Mouse (Mus musculus) embryo, embryonic 11.5 days (tissue): ENCODE data around the gene Hif3a.

Experiments
- DNase-seq: peaks from one replicate; pipeline ENCODE4 v3.0.0-alpha.2; 2012; ENCODE audit warnings: low read depth, low spot score

Gene Hif3a

GRCm38 (mm10) chr7:17056601-17057523, 5.4 kb downstream of the Hif3a start:
- DNase-seq = peak; percentile 30

- DNase-seq = peak; percentile 64
Observed at GRCm38 (mm10) chr7:17056081-17056581, 6.1 kb downstream of the Hif3a start.

GRCm38 (mm10) chr7:17055287-17055946, 6.8 kb downstream of the Hif3a start:
- DNase-seq = no peak

GRCm38 (mm10) chr7:17054325-17054989, 7.8 kb downstream of the Hif3a start:
- no peak for DNase-seq

GRCm38 (mm10) chr7:17050933-17051594, 11.2 kb downstream of the Hif3a start:
- DNase-seq = peak; percentile 45

GRCm38 (mm10) chr7:17050491-17050890, 11.7 kb downstream of the Hif3a start:
- no peak for DNase-seq

- no peak for DNase-seq
Observed at GRCm38 (mm10) chr7:17048431-17049190, 13.6 kb downstream of the Hif3a start.

- DNase-seq = no peak
Observed at GRCm38 (mm10) chr7:17047041-17047682, 15.1 kb downstream of the Hif3a start.

- DNase-seq = no peak
Observed at GRCm38 (mm10) chr7:17045743-17046142, 16.5 kb downstream of the Hif3a start.

GRCm38 (mm10) chr7:17039373-17039772, 22.9 kb downstream of the Hif3a start:
- no peak for DNase-seq

GRCm38 (mm10) chr7:17038018-17038695, 24.1 kb downstream of the Hif3a start:
- no peak for DNase-seq

- no peak for DNase-seq
Observed at GRCm38 (mm10) chr7:17030239-17030638, 32.0 kb downstream of the Hif3a start.

- DNase-seq = no peak
Observed at GRCm38 (mm10) chr7:17028923-17029322, 33.3 kb downstream of the Hif3a start.

- DNase-seq = peak; percentile 82
Observed at GRCm38 (mm10) chr7:17027588-17028343, 34.5 kb downstream of the Hif3a start, which contains the start of gene Ppp5c. Gene Ppp5c (minus strand): TSS chr7:17027924.

GRCm38 (mm10) chr7:17026710-17027587, 35.3 kb downstream of the Hif3a start:
- DNase-seq = peak; percentile 56

GRCm38 (mm10) chr7:17025896-17026622, 36.2 kb downstream of the Hif3a start:
- DNase-seq = no peak

GRCm38 (mm10) chr7:17025505-17025894, 36.7 kb downstream of the Hif3a start:
- no peak for DNase-seq
